18 mouse cellular contexts compared by ENCODE assay signal in genomic region chr4:16377617-16378016, GRCm38 (mm10).
DNase-seq lines count a peak whose midpoint lies in the region; ATAC-seq and TF ChIP-seq lines count a peak whose summit lies in the region.
"Had no signal": no experiment of that assay in that cellular context is flagged by ENCODE, and none has a peak within 500 bp of the region (broad histone marks: within the 10 kb centered on the region; RNA-seq: fewer than 3 reads in every experiment).

No protein-coding gene starts in this region.

- no peaks in the 10 kb centered on the region for H3K9me3 ChIP-seq in hindbrain, postnatal 0 days (ENCODE audit: low read length)
- no peaks in the 10 kb centered on the region for H3K9me3 ChIP-seq in hindbrain, embryonic 13.5 days
- no peaks in the 10 kb centered on the region for H3K9me3 ChIP-seq in midbrain, embryonic 14.5 days (ENCODE audit: control insufficient read depth, low read length)
- H3K9me3 ChIP-seq in midbrain, embryonic 13.5 days = no peaks in the 10 kb centered on the region
- H3K9me3 ChIP-seq: hindbrain, embryonic 15.5 days; neural tube, embryonic 13.5 days had no signal

- H3K27ac ChIP-seq in hindbrain, postnatal 0 days = no peak overlapping the region
- H3K27ac ChIP-seq in hindbrain, embryonic 13.5 days = no peak overlapping the region
- no peak overlapping the region for H3K27ac ChIP-seq in midbrain, embryonic 14.5 days (replicated peaks; ENCODE audit: low read depth, low read length)
- H3K27ac ChIP-seq in midbrain, embryonic 13.5 days = no peak overlapping the region
- H3K27ac ChIP-seq: hindbrain, embryonic 15.5 days; neural tube, embryonic 13.5 days had no signal

- no peaks in the 10 kb centered on the region for H3K36me3 ChIP-seq in hindbrain, postnatal 0 days (ENCODE audit: insufficient read depth, low read length)
- H3K36me3 ChIP-seq in hindbrain, embryonic 13.5 days = no peaks in the 10 kb centered on the region
- H3K36me3 ChIP-seq in midbrain, embryonic 14.5 days (ENCODE audit: control insufficient read depth, insufficient read depth, low read length) = no peaks in the 10 kb centered on the region
- no peaks in the 10 kb centered on the region for H3K36me3 ChIP-seq in midbrain, embryonic 13.5 days
- H3K36me3 ChIP-seq: hindbrain, embryonic 15.5 days; neural tube, embryonic 13.5 days had no signal

- peak; percentile 40 for DNase-seq in hindbrain, postnatal 0 days (ENCODE audit: low spot score)
- DNase-seq in midbrain, embryonic 14.5 days = peak; percentile 46
- peak; percentile 39 for DNase-seq in adipocyte (ENCODE audit: low spot score)
- peak; percentile 43 for DNase-seq in telencephalon, adult 2 months (ENCODE audit: low read depth, low spot score)
- no peak for DNase-seq in thymus, postnatal 0 days (ENCODE audit: low spot score)
- DNase-seq: adrenal gland, postnatal 36 days; cerebellum, adult 9-11 months; heart, postnatal 14 days; kidney, adult 8-10 months; kidney, postnatal 4 days; right cerebral cortex, postnatal 14 days; thymus, postnatal 36 days had no signal

- no peak overlapping the region for H3K9ac ChIP-seq in hindbrain, postnatal 0 days (replicated peaks; ENCODE audit: low read length)
- H3K9ac ChIP-seq in hindbrain, embryonic 13.5 days = no peak overlapping the region
- no peak overlapping the region for H3K9ac ChIP-seq in midbrain, embryonic 14.5 days (replicated peaks; ENCODE audit: low read length)
- no peak overlapping the region for H3K9ac ChIP-seq in midbrain, embryonic 13.5 days (replicated peaks)
- H3K9ac ChIP-seq: hindbrain, embryonic 15.5 days; neural tube, embryonic 13.5 days had no signal

- H3K4me1 ChIP-seq in hindbrain, postnatal 0 days (ENCODE audit: insufficient read depth, low read length) = no peaks in the 10 kb centered on the region
- H3K4me1 ChIP-seq in hindbrain, embryonic 13.5 days (replicated peaks) = no peaks in the 10 kb centered on the region
- H3K4me1 ChIP-seq in midbrain, embryonic 14.5 days (ENCODE audit: control insufficient read depth, insufficient read depth, low read length) = no peaks in the 10 kb centered on the region
- no peaks in the 10 kb centered on the region for H3K4me1 ChIP-seq in midbrain, embryonic 13.5 days (replicated peaks)
- H3K4me1 ChIP-seq: hindbrain, embryonic 15.5 days; neural tube, embryonic 13.5 days had no signal

- no peak overlapping the region for H3K4me3 ChIP-seq in hindbrain, postnatal 0 days (ENCODE audit: low read length)
- no peak overlapping the region for H3K4me3 ChIP-seq in hindbrain, embryonic 13.5 days
- H3K4me3 ChIP-seq in midbrain, embryonic 14.5 days (replicated peaks; ENCODE audit: low read depth, low read length) = no peak overlapping the region
- no peak overlapping the region for H3K4me3 ChIP-seq in midbrain, embryonic 13.5 days (replicated peaks)
- H3K4me3 ChIP-seq: hindbrain, embryonic 15.5 days; neural tube, embryonic 13.5 days had no signal

- TF ChIP-seq CTCF in hindbrain, postnatal 0 days (IDR thresholded peaks at IDR 0.05; ENCODE audit: low read depth) = peak; percentile 61

- no peak for ATAC-seq in hindbrain, postnatal 0 days
- ATAC-seq in hindbrain, embryonic 13.5 days (ENCODE audit: low FRiP score) = no peak
- ATAC-seq in midbrain, embryonic 14.5 days (ENCODE audit: low FRiP score, low TSS enrichment) = no peak
- ATAC-seq in midbrain, embryonic 13.5 days = no peak
- ATAC-seq: forebrain, embryonic 16.5 days had no signal

- no peaks in the 10 kb centered on the region for H3K27me3 ChIP-seq in hindbrain, postnatal 0 days (ENCODE audit: insufficient read depth, low read length)
- H3K27me3 ChIP-seq in hindbrain, embryonic 13.5 days = no peaks in the 10 kb centered on the region
- no peaks in the 10 kb centered on the region for H3K27me3 ChIP-seq in midbrain, embryonic 14.5 days (ENCODE audit: control insufficient read depth, insufficient read depth, low read length)
- no peaks in the 10 kb centered on the region for H3K27me3 ChIP-seq in midbrain, embryonic 13.5 days
- H3K27me3 ChIP-seq: hindbrain, embryonic 15.5 days; neural tube, embryonic 13.5 days had no signal

- no peak overlapping the region for H3K4me2 ChIP-seq in hindbrain, postnatal 0 days (ENCODE audit: low read depth, low read length)
- no peak overlapping the region for H3K4me2 ChIP-seq in hindbrain, embryonic 13.5 days
- no peak overlapping the region for H3K4me2 ChIP-seq in midbrain, embryonic 14.5 days (ENCODE audit: low read length)
- H3K4me2 ChIP-seq in midbrain, embryonic 13.5 days (replicated peaks) = no peak overlapping the region
- H3K4me2 ChIP-seq: hindbrain, embryonic 15.5 days; liver, embryonic 11.5 days; neural tube, embryonic 13.5 days had no signal
